Mouse (Mus musculus) megakaryocyte, embryonic 14.5 days (primary cell): ENCODE measurements around the gene Gm26657. TPM values are rescaled to one million over a fixed set of nuclear protein-coding genes. Genes with fewer than 3 reads are reported as not detected.

Source experiments
- H3K27me3 ChIP-seq: replicated peaks from 2 replicates; pipeline ENCODE3; 2012; ENCODE audit warnings: inconsistent platforms
- H3K36me3 ChIP-seq: replicated peaks from 2 replicates; pipeline ENCODE3; 2012; ENCODE audit warnings: low read length, inconsistent platforms, mixed read lengths
- H3K4me1 ChIP-seq: 2 replicates; pipeline ENCODE4 v1.6.1; 2012; ENCODE audit warnings: inconsistent platforms
- H3K4me3 ChIP-seq: replicated peaks from 2 replicates; pipeline ENCODE3; 2012; ENCODE audit warnings: moderate library complexity, mild to moderate bottlenecking, inconsistent platforms
- H3K9me3 ChIP-seq: 2 replicates; pipeline ENCODE4 v1.6.1; 2012; ENCODE audit warnings: inconsistent platforms
- FLI1 ChIP-seq: IDR thresholded peaks from 2 replicates; pipeline ENCODE4 v1.6.1; 2012; ENCODE audit warnings: low read length, inconsistent platforms, mixed read lengths
- GATA1 ChIP-seq: IDR thresholded peaks from 3 replicates; pipeline ENCODE4 v1.6.1; 2012; ENCODE audit warnings: mixed read lengths, low read length, inconsistent platforms, borderline replicate concordance
- polyA plus RNA-seq: library from polyadenylated mRNA; stranded (reverse); fragments of >175 nt; gene quantifications from 2 replicates; pipeline ENCODE4 v1.2.3, GENCODE M21; 2012; ENCODE audit warnings: low replicate concordance; ENCODE audit not compliant: insufficient read depth

The Gm26657 gene
- not detected in 2 replicates for polyA plus RNA-seq

DNA sequence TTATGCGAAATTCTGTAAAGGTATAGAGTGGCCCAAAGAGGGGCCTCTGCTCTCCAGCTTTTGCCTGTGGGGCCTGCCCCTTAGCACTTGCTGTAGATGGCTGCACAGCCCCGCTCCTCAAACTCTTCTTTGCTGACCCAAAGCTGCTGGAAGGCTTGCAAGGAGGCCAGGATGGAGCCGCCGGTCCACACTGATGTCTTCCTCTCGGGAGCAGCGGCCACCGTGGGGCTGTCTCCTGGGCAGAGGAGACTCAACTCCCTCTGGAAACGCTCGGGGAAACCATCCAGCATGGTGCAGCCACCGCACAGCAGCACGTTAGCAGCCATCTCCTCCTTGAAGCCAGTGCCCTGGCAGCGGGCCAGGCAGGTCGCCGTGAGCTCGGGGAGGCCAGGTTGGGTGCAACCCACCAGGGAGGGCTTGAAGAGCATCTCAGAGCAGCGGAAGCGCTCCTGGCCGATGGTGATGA lies at the start of gene Gm26657:
TSS of gene Gm26657 (plus strand) at position 51 of the 466 bp plus-strand sequence.
- Histone ChIP-seq H3K4me1 (peaks cover 4% of the 10 kb centered on the region; the same call in 1 of the 2 replicates), H3K9me3 (no peaks in the 10 kb centered on the region), H3K36me3 (peaks cover 16% of the 10 kb centered on the region), H3K4me3 (no peak within 1 kb of the TSS), H3K27me3 (peaks cover 5% of the 10 kb centered on the region)
- no peak for TF ChIP-seq FLI1
- no peak for TF ChIP-seq GATA1

DNA sequence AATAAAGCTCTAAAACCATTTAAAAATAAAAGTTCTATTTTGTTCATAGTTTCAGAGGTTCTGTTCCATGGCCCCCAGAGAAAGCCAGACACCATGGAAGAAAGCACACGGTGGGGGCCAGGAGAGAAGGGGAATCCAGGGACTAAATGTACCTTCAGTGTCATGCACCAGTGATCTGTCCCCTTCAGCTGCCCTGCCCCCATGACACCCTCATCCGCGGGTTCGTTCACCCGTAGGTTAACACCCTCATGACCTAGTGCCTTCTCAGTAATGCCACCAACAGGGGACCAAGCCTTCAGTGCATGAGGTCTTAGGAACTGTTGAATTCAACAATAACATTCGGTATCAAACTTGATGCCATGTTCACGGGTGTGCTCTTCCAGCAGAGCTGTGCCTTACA lies 43.5 kb upstream of the Gm26657 start:
- no peaks in the 10 kb centered on the region for H3K27me3 ChIP-seq
- H3K9me3 ChIP-seq, result peaks cover 5% of the 10 kb centered on the region; the same call in 1 of the 2 replicates
- H3K4me1 ChIP-seq, result no peaks in the 10 kb centered on the region
- peak overlapping the region; percentile 10 for H3K4me3 ChIP-seq
- TF ChIP-seq GATA1, result no peak
- no peak for TF ChIP-seq FLI1
- no peaks in the 10 kb centered on the region for H3K36me3 ChIP-seq

DNA sequence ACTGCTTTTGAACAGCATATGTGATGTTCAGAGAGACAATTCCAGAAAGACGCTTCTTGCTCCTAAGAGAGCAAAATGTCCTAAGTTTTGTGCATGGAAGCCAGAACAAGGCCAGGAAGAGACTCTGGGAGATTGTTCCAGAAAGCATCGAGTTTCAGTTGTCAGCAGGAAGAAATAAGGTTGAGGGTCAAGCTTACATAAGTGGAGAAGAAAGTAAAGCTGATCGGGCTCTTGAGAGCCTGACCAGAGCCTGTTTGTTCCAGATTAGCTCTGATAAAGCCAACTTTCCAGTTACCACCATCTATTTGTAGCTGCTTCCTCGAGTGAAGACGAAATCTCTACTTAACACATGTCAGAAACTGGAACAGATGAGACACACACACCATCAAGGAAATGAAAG lies 41.2 kb upstream of the Gm26657 start:
- Histone ChIP-seq H3K4me3 (no peak overlapping the region), H3K27me3 (no peaks in the 10 kb centered on the region), H3K36me3 (no peaks in the 10 kb centered on the region), H3K9me3 (no peaks in the 10 kb centered on the region), H3K4me1 (no peaks in the 10 kb centered on the region)
- no peak for TF ChIP-seq FLI1
- TF ChIP-seq GATA1, result no peak

DNA sequence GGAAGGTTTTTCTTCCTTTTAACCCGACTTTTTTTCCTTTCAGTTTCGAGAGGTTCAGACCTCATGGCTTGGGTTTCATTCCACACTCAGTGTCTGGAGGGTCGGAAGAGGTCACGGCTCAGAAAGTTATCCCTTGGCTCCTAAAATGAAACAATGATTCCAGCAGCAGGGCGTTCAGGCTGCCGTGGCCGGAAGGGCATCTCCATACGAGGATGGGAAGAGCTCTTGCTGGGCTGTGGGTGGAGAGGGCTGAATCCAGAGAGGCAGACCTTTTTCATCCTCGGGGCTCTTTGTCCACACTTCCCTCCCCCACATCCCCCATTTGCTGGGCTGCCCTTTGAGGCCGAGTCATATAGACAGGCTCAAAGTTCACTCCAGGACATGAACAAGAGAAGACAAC lies 37.6 kb upstream of the Gm26657 start:
- TF ChIP-seq FLI1, result no peak
- no peak for TF ChIP-seq GATA1
- peak overlapping the region; percentile 76 for H3K4me3 ChIP-seq
- H3K27me3 ChIP-seq, result peaks cover 2% of the 10 kb centered on the region
- H3K4me1 ChIP-seq, result no peaks in the 10 kb centered on the region
- no peaks in the 10 kb centered on the region for H3K36me3 ChIP-seq
- H3K9me3 ChIP-seq, result no peaks in the 10 kb centered on the region

DNA sequence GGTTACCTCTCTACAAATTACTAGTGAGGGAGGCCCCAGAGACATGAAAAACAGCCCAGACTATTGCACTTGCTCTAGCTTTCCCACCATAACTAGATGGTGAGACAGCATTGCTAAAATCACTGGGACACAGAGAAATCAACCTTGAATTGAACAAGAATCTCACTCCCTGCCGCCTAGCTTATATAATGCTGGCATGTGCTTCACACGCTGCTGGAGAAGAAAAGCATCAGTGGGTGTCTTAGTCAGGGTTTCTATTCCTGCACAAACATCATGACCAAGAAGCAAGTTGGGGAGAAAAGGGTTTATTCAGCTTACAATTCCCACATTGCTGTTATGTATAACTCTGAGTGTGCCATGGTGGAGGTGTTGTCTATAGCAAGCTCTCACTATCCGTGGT lies 26.7 kb upstream of the Gm26657 start:
- TF ChIP-seq GATA1, result no peak
- TF ChIP-seq FLI1, result no peak
- Histone ChIP-seq H3K27me3 (no peaks in the 10 kb centered on the region), H3K4me3 (no peak overlapping the region), H3K9me3 (no peaks in the 10 kb centered on the region), H3K36me3 (no peaks in the 10 kb centered on the region), H3K4me1 (no peaks in the 10 kb centered on the region)

DNA sequence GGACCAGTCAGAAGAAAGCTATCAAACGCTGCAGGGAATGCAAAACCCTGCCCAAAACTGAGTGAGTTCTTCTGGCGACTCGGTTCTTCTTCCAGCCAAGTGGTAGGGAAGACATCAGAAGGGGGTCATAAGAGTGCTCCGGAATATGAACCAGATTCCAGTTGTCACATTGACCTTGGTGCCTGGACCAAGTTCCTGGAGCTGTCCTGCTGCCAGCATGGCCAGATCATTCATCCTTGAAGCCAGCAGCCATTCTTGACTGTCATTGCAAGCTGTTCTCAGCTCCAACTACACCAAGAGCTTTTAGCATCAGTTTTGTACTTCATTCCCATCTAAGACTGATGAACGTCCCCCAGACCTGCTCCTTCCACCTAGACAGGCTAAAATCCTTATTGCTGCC lies 23.1 kb upstream of the Gm26657 start:
- Histone ChIP-seq H3K9me3 (no peaks in the 10 kb centered on the region), H3K36me3 (no peaks in the 10 kb centered on the region), H3K4me3 (no peak overlapping the region), H3K4me1 (no peaks in the 10 kb centered on the region), H3K27me3 (peaks cover 2% of the 10 kb centered on the region)
- TF ChIP-seq GATA1, result no peak

DNA sequence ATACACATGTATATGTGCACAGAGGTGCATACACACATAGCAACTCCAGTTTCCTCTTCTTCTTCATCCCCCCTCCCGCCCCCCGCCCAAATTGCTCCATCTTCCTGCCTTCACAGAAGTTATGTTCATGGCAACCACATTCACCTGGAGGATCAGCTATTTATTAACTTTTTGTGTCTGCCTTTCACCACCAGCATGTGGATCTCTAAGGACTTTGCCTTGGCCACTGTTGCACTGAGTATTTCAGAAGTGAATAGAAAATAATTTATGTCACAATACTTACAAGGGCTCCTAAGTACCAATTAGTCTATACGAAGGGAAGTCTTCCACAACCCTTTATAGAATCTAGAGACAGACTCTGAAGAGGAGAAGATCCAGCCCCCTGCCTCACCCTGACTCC lies 21.9 kb upstream of the Gm26657 start:
- no peak for TF ChIP-seq GATA1

DNA sequence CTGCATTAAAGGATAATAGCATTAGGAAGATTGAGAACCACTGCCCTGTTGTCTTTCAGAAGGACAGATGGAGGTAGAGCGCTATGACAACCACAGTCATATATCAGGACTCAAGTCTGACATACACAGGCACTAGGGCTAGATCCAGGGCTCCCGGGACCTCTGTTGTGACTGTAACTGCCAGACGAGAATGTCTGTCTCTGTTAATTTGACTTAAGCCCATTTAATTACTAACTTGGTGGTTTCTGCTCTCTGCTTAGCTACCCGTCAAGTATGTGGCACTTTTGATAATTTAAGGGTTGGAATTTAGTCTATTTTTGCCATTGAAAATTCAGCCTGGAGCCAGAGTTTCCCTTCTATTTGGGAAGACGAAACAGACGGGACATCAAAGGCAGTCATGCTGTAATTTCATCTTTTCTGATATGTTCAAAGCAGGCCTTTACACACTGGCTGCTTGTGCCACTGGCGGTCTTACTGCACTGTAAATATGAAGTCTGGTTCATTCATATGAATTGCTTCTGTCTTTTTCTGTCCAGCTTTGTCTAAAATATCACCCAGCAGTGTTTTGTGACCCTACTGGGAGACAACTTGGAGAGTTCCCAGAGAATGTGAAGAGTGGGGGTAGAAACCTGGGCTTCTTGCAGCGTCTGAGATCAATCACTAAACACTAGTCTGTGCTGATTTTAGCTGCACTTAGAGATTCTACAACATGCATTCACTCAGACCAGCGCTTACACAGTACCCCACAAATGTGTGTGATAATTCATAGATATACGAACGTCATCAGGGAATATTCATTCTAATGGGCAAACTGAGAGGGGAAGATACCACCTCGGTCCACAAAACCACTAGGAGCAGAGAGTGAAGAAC lies 21.1 kb upstream of the Gm26657 start:
- Histone ChIP-seq H3K27me3 (peaks cover 2% of the 10 kb centered on the region), H3K4me3 (no peak overlapping the region), H3K4me1 (no peaks in the 10 kb centered on the region), H3K36me3 (no peaks in the 10 kb centered on the region), H3K9me3 (no peaks in the 10 kb centered on the region)
- TF ChIP-seq FLI1 (no peak), GATA1 (no peak)

More for the DNA sequence above, 21.9 kb upstream of the Gm26657 start:
- Histone ChIP-seq H3K36me3 (no peaks in the 10 kb centered on the region), H3K9me3 (no peaks in the 10 kb centered on the region), H3K27me3 (peaks cover 2% of the 10 kb centered on the region), H3K4me1 (no peaks in the 10 kb centered on the region), H3K4me3 (no peak overlapping the region)

DNA sequence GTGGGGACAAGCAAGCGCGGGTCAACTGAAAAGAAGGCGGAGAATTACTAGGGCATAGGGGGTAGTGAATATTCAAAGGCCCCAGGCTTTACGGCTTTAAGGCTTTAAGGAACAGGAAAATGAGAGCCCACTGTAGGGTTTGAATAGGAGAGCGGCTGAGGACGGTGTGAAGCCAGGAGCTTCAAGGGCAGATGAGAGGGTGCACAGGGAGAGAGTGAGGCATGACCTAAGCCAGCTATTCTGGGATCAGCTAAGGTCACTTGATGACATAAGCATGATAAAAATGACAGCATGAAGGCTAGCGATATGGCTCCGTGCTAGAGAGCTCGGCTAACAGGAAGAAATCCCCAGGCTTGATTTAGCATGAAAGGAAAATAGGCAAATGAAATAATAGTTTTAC lies 20.4 kb upstream of the Gm26657 start:
- Histone ChIP-seq H3K36me3 (no peaks in the 10 kb centered on the region), H3K4me3 (no peak overlapping the region), H3K9me3 (no peaks in the 10 kb centered on the region), H3K4me1 (no peaks in the 10 kb centered on the region), H3K27me3 (peaks cover 2% of the 10 kb centered on the region)
- TF ChIP-seq GATA1 (no peak), FLI1 (no peak)

DNA sequence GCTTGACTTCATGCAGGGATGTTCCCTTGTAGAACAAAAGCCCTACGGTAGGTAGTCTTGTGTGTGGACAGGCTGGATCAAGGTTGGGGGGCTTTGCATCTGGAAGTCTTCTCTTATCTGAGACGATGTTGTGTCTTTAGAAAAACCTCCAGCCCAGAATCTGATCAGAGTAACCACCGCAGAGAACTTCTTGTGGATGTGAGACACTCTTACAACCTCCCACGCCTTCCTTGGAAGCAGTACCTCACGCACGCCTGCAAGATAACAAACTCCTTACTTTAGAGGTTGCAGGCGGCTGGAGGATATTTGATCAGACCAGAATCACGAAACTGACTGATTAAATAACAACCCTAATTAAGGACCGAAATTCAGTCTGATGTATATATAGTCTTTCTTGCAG lies 19.5 kb upstream of the Gm26657 start:
- Histone ChIP-seq H3K36me3 (no peaks in the 10 kb centered on the region), H3K4me3 (no peak overlapping the region), H3K4me1 (no peaks in the 10 kb centered on the region), H3K27me3 (peaks cover 2% of the 10 kb centered on the region), H3K9me3 (no peaks in the 10 kb centered on the region)
- TF ChIP-seq GATA1 (no peak), FLI1 (no peak)
